ENCODE assay signal across 13 mouse cellular contexts in genomic region chr1:185441703-185442472, GRCm38 (mm10). TPM values are rescaled to one million over a fixed set of nuclear protein-coding genes. Genes with fewer than 3 reads are reported as not detected.
A peak's percentile ranks its signal among the peaks of the same experiment; 100 is the strongest.
DNase-seq lines count a peak whose midpoint lies in the region; ATAC-seq and TF ChIP-seq lines count a peak whose summit lies in the region.
"Had no signal": no experiment of that assay in that cellular context is flagged by ENCODE, and none has a peak within 500 bp of the region (broad histone marks: within the 10 kb centered on the region; RNA-seq: fewer than 3 reads in every experiment).

No protein-coding gene starts in this region.

- H3K4me2 ChIP-seq in kidney, postnatal 0 days (ENCODE audit: low read length): no peak overlapping the region
- peak overlapping the region; percentile 49 for H3K4me2 ChIP-seq in forebrain, embryonic 13.5 days
- no peak overlapping the region for H3K4me2 ChIP-seq in midbrain, embryonic 14.5 days (ENCODE audit: low read length)
- H3K4me2 ChIP-seq: liver, embryonic 13.5 days had no signal

- no peak for ATAC-seq in kidney, postnatal 0 days (replicated peaks; ENCODE audit: low FRiP score, low read depth)
- ATAC-seq in forebrain, embryonic 13.5 days: peak; percentile 86
- no peak for ATAC-seq in midbrain, embryonic 14.5 days (ENCODE audit: low FRiP score, low TSS enrichment)

- no peak for TF ChIP-seq CTCF in kidney, postnatal 0 days (IDR thresholded peaks at IDR 0.05; ENCODE audit: low read depth)

- no peak overlapping the region for H3K4me3 ChIP-seq in kidney, postnatal 0 days (replicated peaks; ENCODE audit: low read depth, low read length)
- peak overlapping the region; percentile 24; the same call in 1 of the 2 replicates for H3K4me3 ChIP-seq in forebrain, embryonic 13.5 days
- no peak overlapping the region for H3K4me3 ChIP-seq in midbrain, embryonic 14.5 days (replicated peaks; ENCODE audit: low read depth, low read length)
- H3K4me3 ChIP-seq: heart, embryonic 10.5 days; liver, embryonic 13.5 days; megakaryocyte, embryonic 14.5 days had no signal

- no peaks in the 10 kb centered on the region for H3K9me3 ChIP-seq in kidney, postnatal 0 days (replicated peaks; ENCODE audit: low read length)
- H3K9me3 ChIP-seq in forebrain, embryonic 13.5 days (replicated peaks): no peaks in the 10 kb centered on the region
- H3K9me3 ChIP-seq in midbrain, embryonic 14.5 days (ENCODE audit: control insufficient read depth, low read length): no peaks in the 10 kb centered on the region
- H3K9me3 ChIP-seq: heart, embryonic 10.5 days; liver, embryonic 13.5 days; megakaryocyte, embryonic 14.5 days had no signal

- WGBS in kidney, postnatal 0 days: 62% methylated on average over 18 of the region's 18 CpGs
- WGBS in forebrain, embryonic 13.5 days: 36% methylated on average over 18 of the region's 18 CpGs
- WGBS in midbrain, embryonic 14.5 days: 64% methylated on average over 18 of the region's 18 CpGs

- H3K27ac ChIP-seq in kidney, postnatal 0 days: no peak overlapping the region
- peak overlapping the region; percentile 93 for H3K27ac ChIP-seq in forebrain, embryonic 13.5 days
- peak overlapping the region; percentile 26; the same call in 1 of the 2 replicates for H3K27ac ChIP-seq in midbrain, embryonic 14.5 days (replicated peaks; ENCODE audit: low read depth, low read length)
- H3K27ac ChIP-seq: heart, embryonic 10.5 days; liver, embryonic 13.5 days had no signal

- H3K4me1 ChIP-seq in kidney, postnatal 0 days (replicated peaks; ENCODE audit: insufficient read depth, low read length): no peaks in the 10 kb centered on the region
- H3K4me1 ChIP-seq in forebrain, embryonic 13.5 days: peaks cover 57% of the 10 kb centered on the region
- H3K4me1 ChIP-seq in midbrain, embryonic 14.5 days (ENCODE audit: control insufficient read depth, insufficient read depth, low read length): no peaks in the 10 kb centered on the region
- H3K4me1 ChIP-seq: heart, embryonic 10.5 days; megakaryocyte, embryonic 14.5 days had no signal

- DNase-seq in kidney, postnatal 0 days (ENCODE audit: low spot score): peak; percentile 15
- no peak for DNase-seq in kidney, postnatal 36 days
- peak; percentile 76 for DNase-seq in cerebellum, adult 11-12 months
- peak; percentile 66 for DNase-seq in midbrain, embryonic 14.5 days
- no peak for DNase-seq in kidney, postnatal 10 days
- no peak for DNase-seq in adrenal gland, postnatal 10 days
- no peak for DNase-seq in adrenal gland, adult (ENCODE audit: inconsistent age in 2 of 2, low spot score in 1 of 2)
- DNase-seq: adrenal gland, postnatal 14 days; kidney, adult 2 months; liver, embryonic 13.5 days had no signal

- H3K36me3 ChIP-seq in kidney, postnatal 0 days (ENCODE audit: insufficient read depth, low read length): no peaks in the 10 kb centered on the region
- no peaks in the 10 kb centered on the region for H3K36me3 ChIP-seq in forebrain, embryonic 13.5 days (ENCODE audit: poor library complexity, severe bottlenecking)
- no peaks in the 10 kb centered on the region for H3K36me3 ChIP-seq in midbrain, embryonic 14.5 days (ENCODE audit: control insufficient read depth, insufficient read depth, low read length)
- H3K36me3 ChIP-seq: heart, embryonic 10.5 days; liver, embryonic 13.5 days had no signal

- H3K9ac ChIP-seq in kidney, postnatal 0 days (ENCODE audit: low read depth, low read length): no peak overlapping the region
- peak overlapping the region; percentile 45; the same call in 1 of the 2 replicates for H3K9ac ChIP-seq in forebrain, embryonic 13.5 days
- H3K9ac ChIP-seq in midbrain, embryonic 14.5 days (replicated peaks; ENCODE audit: low read length): no peak overlapping the region
- H3K9ac ChIP-seq: liver, embryonic 13.5 days had no signal

- H3K27me3 ChIP-seq in kidney, postnatal 0 days (ENCODE audit: insufficient read depth, low read length): no peaks in the 10 kb centered on the region
- H3K27me3 ChIP-seq in forebrain, embryonic 13.5 days: no peaks in the 10 kb centered on the region
- no peaks in the 10 kb centered on the region for H3K27me3 ChIP-seq in midbrain, embryonic 14.5 days (ENCODE audit: control insufficient read depth, insufficient read depth, low read length)

RNA-seq across cellular contexts. Expression of gene Slc30a10, which starts 12.8 kb away (rescaled TPM):
- polyA plus RNA-seq in kidney, postnatal 0 days (2015; fragmentation: Nextera tagmentation; extraction: Ambion mirVana): 0.08 and 0.11 TPM in 2 replicates
- polyA plus RNA-seq in forebrain, embryonic 13.5 days (2015; fragmentation: Nextera tagmentation; extraction: Ambion mirVana): 8.2 and 10.5 TPM in 2 replicates
- polyA plus RNA-seq in midbrain, embryonic 14.5 days (2014; fragmentation: Nextera tagmentation; extraction: Ambion mirVana): 4.6 and 5.7 TPM in 2 replicates
- total RNA-seq in adrenal gland, postnatal 10 days (2021): 1 to 10 TPM; 1.1 to 2.4 TPM
- polyA plus RNA-seq: kidney, adult 2 months had no signal

Comparison
In these comparisons a context has a peak if more than half of its experiments do, and no peak if none do; other contexts are left out.
1. DNase-seq: peak in kidney, postnatal 0 days (single experiment), cerebellum, adult 11-12 months (single experiment) and midbrain, embryonic 14.5 days (single experiment); none in kidney, postnatal 36 days (0 of 2), kidney, postnatal 10 days (single experiment), adrenal gland, postnatal 10 days (single experiment) and adrenal gland, adult (0 of 2).